Mouse (Mus musculus) forebrain, postnatal 0 days (tissue): Measurements from ENCODE around the gene Kif18a. TPM values are rescaled to one million over a fixed set of nuclear protein-coding genes. Genes with fewer than 3 reads are reported as not detected.

ENCODE experiments used
- ATAC-seq: fragments of 200-750 bp; cut with Nextera tagmentation; 2 replicates; pipeline ENCODE4 v1.8.0; 2017; ENCODE audit warnings: mild to moderate bottlenecking, moderate library complexity
- DNase-seq: peaks from one replicate; pipeline ENCODE4 v3.0.0-alpha.2; 2015
- H3K27ac ChIP-seq: fragments of 300-500 bp; sonication (generic); 2 replicates; pipeline ENCODE4 v1.5.1; 2014; ENCODE audit warnings: low read depth, mild to moderate bottlenecking, antibody characterized with exemption, low read length, moderate library complexity, mixed read lengths
- H3K27me3 ChIP-seq: fragments of 300-500 bp; sonication (generic); 2 replicates; pipeline ENCODE4 v1.6.1; 2014; ENCODE audit warnings: mild to moderate bottlenecking, low read length, mixed read lengths; ENCODE audit not compliant: insufficient read depth
- H3K36me3 ChIP-seq: fragments of 300-500 bp; sonication (generic); 2 replicates; pipeline ENCODE4 v1.6.1; 2014; ENCODE audit warnings: mild to moderate bottlenecking, moderate library complexity; ENCODE audit not compliant: insufficient read depth
- H3K4me1 ChIP-seq: fragments of 300-500 bp; sonication (generic); 2 replicates; pipeline ENCODE4 v1.6.1; 2014; ENCODE audit warnings: antibody characterized with exemption; ENCODE audit not compliant: insufficient read depth
- H3K4me2 ChIP-seq: fragments of 300-500 bp; sonication (generic); 2 replicates; pipeline ENCODE4 v1.6.1; 2014; ENCODE audit warnings: low read depth, mild to moderate bottlenecking, moderate library complexity
- H3K4me3 ChIP-seq: fragments of 300-500 bp; sonication (generic); 2 replicates; pipeline ENCODE4 v1.5.1; 2014; ENCODE audit warnings: low read depth, low read length, mixed read lengths
- H3K9ac ChIP-seq: fragments of 300-500 bp; sonication (generic); 2 replicates; pipeline ENCODE4 v1.6.1; 2014; ENCODE audit warnings: mild to moderate bottlenecking
- H3K9me3 ChIP-seq: fragments of 300-500 bp; sonication (generic); 2 replicates; pipeline ENCODE4 v1.6.1; 2016; ENCODE audit warnings: low read length
- CTCF ChIP-seq: sonication (generic); IDR thresholded peaks from 2 replicates; pipeline ENCODE4 v1.5.1; 2016; ENCODE audit warnings: antibody characterized with exemption, control low read depth, low read depth
- WGBS: fragments of 180-500 bp; shearing (Covaris S2); extraction: QIAGEN DNeasy Blood & Tissue Kit; methylation state at CpG from one replicate; pipeline ENCODE4 v1.1.7; 2014; 5-methylcytosine and 5-hydroxymethylcytosine counted together
- polyA plus RNA-seq: library from polyadenylated mRNA; unstranded; fragments of >200 nt; fragmentation: Nextera tagmentation; extraction: Ambion mirVana; gene quantifications from 2 replicates; pipeline ENCODE4 v1.2.1, GENCODE M21; 2015
- total RNA-seq: library from RNA; depleted of rRNA; stranded (reverse); fragments of >200 nt; gene quantifications from 2 replicates; pipeline ENCODE4 v1.2.3, GENCODE M21; 2014

Gene Kif18a
- total and polyA plus RNA-seq, 2 experiments from 2014 or later = 3.0 to 4.6 TPM

DNA sequence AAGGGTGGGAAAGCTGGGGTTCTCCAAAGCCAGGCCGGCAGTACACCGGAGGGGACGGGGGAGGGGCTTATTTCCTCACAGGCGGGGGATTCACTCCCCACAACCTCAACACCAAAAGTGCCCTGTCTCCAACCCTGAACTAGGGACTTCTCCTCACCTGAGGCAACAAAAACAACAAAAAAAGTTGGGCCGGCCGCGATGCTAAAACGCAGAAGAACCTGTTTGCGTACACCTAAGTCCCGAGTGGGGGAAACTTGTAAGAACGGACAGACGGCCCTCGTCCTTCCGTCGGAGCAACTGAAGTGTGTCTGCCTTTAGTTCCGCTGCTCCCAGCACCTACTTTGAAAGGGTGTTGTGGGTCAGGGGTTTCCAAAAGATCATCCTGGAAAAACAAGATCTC lies 2.5 kb upstream of the Kif18a start:
- TF ChIP-seq CTCF = no peak
- peak overlapping the region; percentile 42 for H3K4me3 ChIP-seq
- H3K9me3 ChIP-seq = no peaks in the 10 kb centered on the region
- peak overlapping the region; percentile 52 for H3K4me2 ChIP-seq
- H3K36me3 ChIP-seq = no peaks in the 10 kb centered on the region
- no peak for ATAC-seq
- no peaks in the 10 kb centered on the region for H3K4me1 ChIP-seq
- H3K27me3 ChIP-seq = no peaks in the 10 kb centered on the region
- DNase-seq = peak; percentile 11
- 1% methylated on average over 16 of the region's 16 CpGs for WGBS
- no peak overlapping the region for H3K27ac ChIP-seq
- H3K9ac ChIP-seq = peak overlapping the region; percentile 37; the same call in 1 of the 2 replicates

DNA sequence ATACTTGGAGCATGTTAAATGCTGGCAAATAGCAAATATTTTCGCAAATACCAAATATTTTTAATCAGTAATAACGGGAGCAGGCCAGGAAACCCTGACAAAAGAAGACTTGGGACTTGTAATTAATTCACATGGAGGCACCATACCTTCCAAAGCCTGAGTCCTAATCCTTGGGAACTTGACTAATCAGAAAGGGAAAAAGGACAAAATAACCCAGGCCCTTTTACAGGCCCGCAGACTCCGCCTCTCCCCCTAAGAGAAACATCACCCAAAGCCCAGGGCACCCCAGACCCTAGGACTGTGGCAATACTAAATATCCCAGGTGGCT lies 302 bp upstream of the Kif18a start:
- DNase-seq = no peak

DNA sequence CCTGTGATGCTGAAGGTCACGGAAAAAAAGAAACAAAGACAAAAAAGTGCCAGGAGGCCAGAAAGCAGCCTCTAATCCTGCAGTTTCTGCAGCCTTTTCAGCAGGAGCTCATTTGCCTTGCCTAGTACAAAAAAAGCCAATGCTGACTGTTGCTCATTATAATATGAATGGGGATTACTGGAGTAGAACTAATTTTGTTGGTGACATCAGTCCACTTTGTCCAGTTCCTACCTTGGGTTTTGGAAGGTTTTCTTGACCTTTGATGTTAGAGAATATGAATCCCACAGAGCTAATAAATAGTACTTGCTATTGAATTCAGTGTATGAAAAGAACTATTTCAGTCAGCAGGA lies 778 bp downstream of the Kif18a start:
- Histone ChIP-seq H3K4me2 (peak overlapping the region; percentile 76), H3K4me1 (no peaks in the 10 kb centered on the region), H3K9me3 (no peaks in the 10 kb centered on the region), H3K36me3 (no peaks in the 10 kb centered on the region), H3K27ac (no peak overlapping the region), H3K4me3 (peak overlapping the region; percentile 63), H3K27me3 (no peaks in the 10 kb centered on the region), H3K9ac (peak overlapping the region; percentile 57)
- DNase-seq (no peak), ATAC-seq (no peak)
- WGBS = 0% methylated on average over 1 of the region's 1 CpGs
- TF ChIP-seq CTCF = no peak

More for the DNA sequence above, 302 bp upstream of the Kif18a start:
- Histone ChIP-seq H3K9me3 (no peaks in the 10 kb centered on the region), H3K4me1 (no peaks in the 10 kb centered on the region), H3K4me3 (peak overlapping the region; percentile 63), H3K27ac (no peak overlapping the region), H3K27me3 (no peaks in the 10 kb centered on the region), H3K36me3 (no peaks in the 10 kb centered on the region), H3K4me2 (peak overlapping the region; percentile 76), H3K9ac (peak overlapping the region; percentile 57)
- 3% methylated on average over 4 of the region's 4 CpGs for WGBS
- ATAC-seq = no peak
- no peak for TF ChIP-seq CTCF

DNA sequence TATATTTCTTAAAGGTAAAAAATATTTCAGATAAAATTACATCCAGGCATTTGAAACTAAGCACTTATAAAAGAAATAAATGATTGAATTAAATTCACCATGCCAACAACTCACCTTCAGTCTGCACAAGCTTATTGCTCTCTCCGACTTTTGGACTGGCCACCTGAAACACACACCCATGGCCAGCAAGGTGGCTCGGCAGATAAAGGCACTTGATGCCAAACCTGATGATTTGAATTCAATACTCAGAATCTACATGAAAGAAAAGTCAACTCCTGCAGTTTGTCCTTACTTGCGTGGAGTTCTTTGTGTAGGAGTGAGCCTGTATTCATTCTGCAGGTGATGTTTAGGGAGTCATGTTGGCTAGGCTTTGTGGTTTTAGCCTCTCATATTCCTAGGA lies 3.6 kb downstream of the Kif18a start:
- H3K9me3 ChIP-seq = no peaks in the 10 kb centered on the region

DNA sequence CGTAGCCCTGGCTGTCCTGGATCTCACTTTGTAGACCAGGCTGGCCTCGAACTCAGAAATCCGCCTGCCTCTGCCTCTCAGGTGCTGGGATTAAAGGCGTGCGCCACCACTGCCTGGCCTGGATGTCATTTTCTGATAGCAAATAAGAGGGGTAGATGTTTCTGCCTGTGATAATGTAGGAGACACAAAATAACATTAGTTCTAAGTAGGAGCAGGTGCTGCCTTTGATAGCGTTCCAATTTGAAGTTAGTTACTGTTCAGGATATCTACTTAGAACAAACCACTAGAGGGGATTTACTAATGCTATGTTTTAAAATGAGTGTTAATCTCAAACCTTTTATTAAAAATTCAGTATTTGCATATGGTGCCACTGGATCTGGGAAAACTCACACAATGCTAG lies 8.8 kb downstream of the Kif18a start:
- H3K9ac ChIP-seq = no peak overlapping the region
- H3K27me3 ChIP-seq = no peaks in the 10 kb centered on the region
- no peak for ATAC-seq
- H3K4me2 ChIP-seq = no peak overlapping the region
- no peaks in the 10 kb centered on the region for H3K9me3 ChIP-seq
- H3K4me1 ChIP-seq = no peaks in the 10 kb centered on the region
- H3K27ac ChIP-seq = no peak overlapping the region
- no peak overlapping the region for H3K4me3 ChIP-seq
- H3K36me3 ChIP-seq = no peaks in the 10 kb centered on the region
- DNase-seq = no peak
- WGBS = 96% methylated on average over 6 of the region's 6 CpGs
- TF ChIP-seq CTCF = no peak

More for the DNA sequence above, 3.6 kb downstream of the Kif18a start:
- no peaks in the 10 kb centered on the region for H3K27me3 ChIP-seq
- no peaks in the 10 kb centered on the region for H3K4me1 ChIP-seq
- WGBS = 91% methylated on average over 3 of the region's 3 CpGs
- no peak overlapping the region for H3K27ac ChIP-seq
- H3K9ac ChIP-seq = no peak overlapping the region
- no peak for ATAC-seq
- H3K36me3 ChIP-seq = no peaks in the 10 kb centered on the region
- H3K4me2 ChIP-seq = no peak overlapping the region
- TF ChIP-seq CTCF = no peak
- DNase-seq = no peak
- H3K4me3 ChIP-seq = no peak overlapping the region

DNA sequence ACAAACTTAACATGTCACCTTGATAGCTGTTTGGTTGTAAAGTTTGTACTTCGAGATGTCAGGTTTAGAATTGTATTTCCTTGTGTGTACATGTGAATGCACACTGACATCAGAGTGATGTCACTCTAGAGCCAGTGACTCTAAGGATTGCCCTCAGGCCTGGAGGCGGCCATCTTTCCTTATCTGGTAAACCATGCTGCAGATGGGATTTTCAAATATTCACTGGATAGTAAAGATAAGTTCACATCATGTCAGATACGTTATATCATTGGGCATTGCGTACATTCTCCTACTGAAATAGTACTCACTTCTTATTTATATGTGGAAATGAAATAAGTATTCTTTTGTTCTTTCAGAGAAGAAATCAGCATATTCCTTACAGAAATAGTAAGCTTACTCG lies 15.7 kb downstream of the Kif18a start:
- H3K4me1 ChIP-seq = no peaks in the 10 kb centered on the region
- DNase-seq (no peak), ATAC-seq (no peak)
- H3K9me3 ChIP-seq = no peaks in the 10 kb centered on the region
- H3K4me2 ChIP-seq = no peak overlapping the region
- no peak overlapping the region for H3K4me3 ChIP-seq
- no peak for TF ChIP-seq CTCF
- 88% methylated on average over 5 of the region's 5 CpGs for WGBS
- H3K27me3 ChIP-seq = no peaks in the 10 kb centered on the region
- H3K9ac ChIP-seq = no peak overlapping the region
- no peak overlapping the region for H3K27ac ChIP-seq
- no peaks in the 10 kb centered on the region for H3K36me3 ChIP-seq

DNA sequence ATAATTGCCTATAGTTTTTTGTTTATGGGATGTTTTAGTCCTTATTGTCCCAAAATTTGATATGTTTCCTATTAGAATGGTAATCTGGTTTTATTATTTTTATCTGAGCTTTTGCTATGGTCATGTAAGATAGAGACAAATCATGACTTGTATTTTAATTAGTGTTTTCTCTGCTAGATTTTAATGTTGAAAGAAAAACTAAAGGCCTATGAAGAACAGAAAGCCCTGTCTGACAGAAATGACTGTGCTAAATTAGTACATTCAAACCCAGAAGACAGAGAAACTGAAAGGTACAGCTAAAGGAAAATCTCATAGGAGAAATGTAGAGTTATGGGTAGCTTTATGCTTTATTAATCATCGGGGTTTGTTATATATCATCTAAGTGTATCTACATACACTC lies 17.6 kb downstream of the Kif18a start:
- no peak overlapping the region for H3K27ac ChIP-seq
- H3K27me3 ChIP-seq = no peaks in the 10 kb centered on the region
- no peak for ATAC-seq
- no peak for DNase-seq
- H3K9me3 ChIP-seq = no peaks in the 10 kb centered on the region
- H3K4me1 ChIP-seq = no peaks in the 10 kb centered on the region
- no peak for TF ChIP-seq CTCF
- no peak overlapping the region for H3K4me3 ChIP-seq
- WGBS = 96% methylated on average over 1 of the region's 1 CpGs
- no peaks in the 10 kb centered on the region for H3K36me3 ChIP-seq
- no peak overlapping the region for H3K9ac ChIP-seq
- no peak overlapping the region for H3K4me2 ChIP-seq

DNA sequence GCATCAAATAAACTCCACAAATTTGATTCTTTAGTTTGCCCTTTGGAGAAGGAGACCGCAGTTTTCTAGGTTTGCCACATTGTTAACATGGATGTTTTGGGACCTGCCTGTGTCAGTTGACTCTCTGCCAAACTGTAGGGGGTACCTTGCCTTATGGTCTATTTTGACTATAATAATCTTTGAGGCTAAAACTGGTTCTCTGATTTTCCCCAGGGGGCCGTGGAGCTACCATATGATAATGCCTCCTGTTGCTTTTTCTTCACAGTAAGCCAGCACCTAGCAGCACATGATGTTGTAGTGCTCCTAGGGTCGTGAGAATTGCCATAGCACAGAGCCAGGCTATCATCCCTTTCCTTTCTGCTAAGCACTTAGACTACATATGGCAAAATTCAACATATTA lies 21.7 kb downstream of the Kif18a start:
- H3K4me1 ChIP-seq = no peaks in the 10 kb centered on the region
- WGBS = 91% methylated on average over 3 of the region's 3 CpGs
- no peaks in the 10 kb centered on the region for H3K36me3 ChIP-seq
- H3K9me3 ChIP-seq = no peaks in the 10 kb centered on the region
- H3K27me3 ChIP-seq = no peaks in the 10 kb centered on the region
- H3K27ac ChIP-seq = no peak overlapping the region
- no peak overlapping the region for H3K4me2 ChIP-seq
- DNase-seq = no peak
- ATAC-seq = no peak
- TF ChIP-seq CTCF = no peak
- no peak overlapping the region for H3K4me3 ChIP-seq
- no peak overlapping the region for H3K9ac ChIP-seq
